Mouse (Mus musculus) A20 (cell line): ENCODE measurements around the gene B3galt1.

Experiments
- DNase-seq: peaks from one replicate; pipeline ENCODE4 v3.0.0-alpha.2; 2011; ENCODE audit warnings: low read depth, low spot score

B3galt1 gene

DNA sequence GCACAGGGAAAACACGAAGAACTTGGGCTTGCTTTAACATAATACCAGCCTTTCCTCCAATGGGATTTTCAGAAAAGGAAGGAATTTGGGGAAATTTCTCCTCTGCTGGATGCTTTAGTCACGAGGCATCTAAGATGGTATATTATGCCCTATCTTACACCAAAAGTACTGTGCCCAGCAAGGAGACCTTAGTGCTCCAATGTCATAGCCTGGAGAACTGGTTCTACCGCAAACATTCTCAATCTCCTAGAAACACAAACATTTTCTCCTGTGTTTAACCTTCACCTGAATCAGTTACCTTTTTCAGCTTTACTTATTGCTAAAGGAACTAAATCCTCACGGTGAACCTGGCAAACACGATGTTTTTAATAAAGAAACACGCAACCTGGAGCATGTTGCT, 486.8 kb downstream of the B3galt1 start:
- DNase-seq: no peak

DNA sequence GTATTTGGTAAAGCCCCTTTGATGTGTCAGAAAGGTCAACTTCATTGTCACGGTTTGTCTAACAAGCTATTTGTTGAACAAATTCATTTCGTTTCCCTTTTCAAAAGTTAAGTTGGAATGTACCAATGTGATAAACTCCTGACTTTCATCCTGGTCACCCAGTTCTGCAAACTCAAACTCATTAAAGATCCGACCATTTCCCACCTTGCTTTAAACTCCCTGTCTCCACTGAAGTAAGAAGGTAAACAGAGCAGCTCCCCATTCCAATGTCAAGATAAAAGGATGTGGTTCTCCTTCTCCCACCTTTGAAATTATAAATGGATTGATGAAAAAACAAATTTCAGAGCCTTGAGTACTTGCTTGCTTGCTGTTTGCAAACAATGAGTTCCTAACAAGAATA, 487.6 kb downstream of the B3galt1 start:
- no peak for DNase-seq

DNA sequence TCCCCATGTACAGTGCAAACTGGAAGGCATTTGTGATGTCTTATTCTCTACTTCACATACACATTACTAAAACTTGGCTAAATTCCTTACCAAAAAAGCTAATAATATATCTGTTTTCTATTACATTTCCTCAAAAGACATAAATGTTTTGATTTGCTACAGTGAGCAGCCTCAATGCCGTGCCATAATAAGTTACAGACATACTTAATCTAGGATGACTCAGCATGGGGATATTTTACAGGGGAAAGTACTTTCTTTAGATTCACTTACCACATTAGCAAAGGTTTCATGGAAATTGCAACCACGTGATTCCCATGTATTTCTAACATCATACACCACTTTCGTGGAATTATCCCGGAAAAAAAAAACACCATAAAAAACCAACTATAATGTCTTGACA, 495.7 kb downstream of the B3galt1 start:
- no peak for DNase-seq

- DNase-seq: no peak
These were observed 514.0 kb downstream of the B3galt1 start for GRCm38 (mm10) chr2:68079426-68080360.

DNA sequence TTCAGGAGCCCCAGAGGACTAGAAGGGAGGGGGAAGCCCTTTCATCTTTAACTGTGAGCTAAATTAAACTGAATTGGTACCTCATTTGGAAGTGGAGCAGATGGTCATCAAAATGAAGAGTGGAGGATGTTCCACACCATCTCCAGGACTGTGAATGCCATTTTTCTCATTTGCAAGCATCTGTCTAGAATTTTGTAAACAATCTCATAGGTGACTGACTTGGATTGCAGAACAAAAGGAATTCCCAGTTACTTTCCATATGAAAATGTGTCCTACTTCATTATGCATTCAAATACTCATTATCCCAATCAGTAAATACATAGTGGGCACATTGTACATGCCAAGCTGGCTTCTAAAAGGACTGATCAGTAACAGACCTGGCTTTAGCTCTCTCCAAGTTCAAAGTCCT, 515.2 kb downstream of the B3galt1 start:
- no peak for DNase-seq

DNA sequence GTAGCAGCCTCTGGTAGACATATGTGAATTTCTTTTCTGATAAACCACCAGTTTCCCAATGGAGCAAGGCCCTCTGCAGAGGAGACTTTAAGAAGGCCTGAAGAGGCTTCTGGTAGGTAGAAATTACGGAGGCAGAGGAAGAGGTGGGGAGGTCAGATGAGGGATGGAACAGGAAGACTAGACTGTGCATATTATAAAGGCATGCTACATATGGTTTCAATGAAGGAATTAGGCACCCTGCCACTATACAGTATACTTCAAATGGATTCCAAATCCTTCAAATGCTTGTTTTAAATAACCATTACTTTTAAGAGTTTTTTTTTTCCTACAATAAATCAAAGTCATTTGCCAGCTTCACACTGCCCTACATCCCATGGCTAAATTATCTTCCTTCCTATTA, 518.8 kb downstream of the B3galt1 start:
- DNase-seq: no peak

GRCm38 (mm10) chr2:68086101-68086500, 520.4 kb downstream of the B3galt1 start:
- DNase-seq: no peak

DNA sequence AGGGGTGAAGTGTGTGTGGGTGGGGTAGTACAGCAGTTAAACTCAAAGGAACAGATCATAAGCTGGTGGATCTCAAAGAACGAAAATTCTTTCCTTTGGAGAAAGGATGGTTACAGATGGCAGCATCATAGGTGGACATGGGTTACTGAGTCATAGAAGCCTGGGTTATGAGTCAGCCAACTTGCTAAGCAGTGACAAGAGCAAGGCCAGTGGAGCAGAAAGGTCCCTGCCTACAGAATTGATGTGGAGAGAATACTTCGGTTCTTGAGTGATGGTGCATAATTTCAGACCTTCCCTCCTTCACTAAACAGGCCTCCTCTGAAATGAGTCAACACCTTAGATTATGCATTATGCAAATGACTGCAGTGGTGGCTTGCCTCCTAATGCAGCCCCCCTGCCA, 525.9 kb downstream of the B3galt1 start:
- DNase-seq: no peak

DNA sequence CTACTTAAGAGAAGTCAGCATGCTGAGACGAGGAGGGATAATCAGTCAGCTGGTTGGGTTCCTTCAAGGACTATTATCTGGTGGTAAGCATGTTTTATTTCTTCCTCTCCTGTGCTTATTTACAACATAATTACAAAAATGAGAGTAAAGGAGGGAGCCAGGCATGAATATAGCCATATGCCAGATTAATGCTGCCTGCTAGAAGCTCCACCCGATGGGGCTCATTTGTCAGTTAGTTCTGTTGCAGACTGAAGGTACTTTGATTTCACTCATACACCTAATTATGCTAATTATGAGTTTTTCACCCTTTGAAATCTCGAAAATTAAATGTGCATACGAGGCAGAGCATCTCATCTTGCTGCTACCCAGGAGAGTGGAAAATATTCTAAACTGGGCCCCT, 539.0 kb downstream of the B3galt1 start:
- no peak for DNase-seq

DNA sequence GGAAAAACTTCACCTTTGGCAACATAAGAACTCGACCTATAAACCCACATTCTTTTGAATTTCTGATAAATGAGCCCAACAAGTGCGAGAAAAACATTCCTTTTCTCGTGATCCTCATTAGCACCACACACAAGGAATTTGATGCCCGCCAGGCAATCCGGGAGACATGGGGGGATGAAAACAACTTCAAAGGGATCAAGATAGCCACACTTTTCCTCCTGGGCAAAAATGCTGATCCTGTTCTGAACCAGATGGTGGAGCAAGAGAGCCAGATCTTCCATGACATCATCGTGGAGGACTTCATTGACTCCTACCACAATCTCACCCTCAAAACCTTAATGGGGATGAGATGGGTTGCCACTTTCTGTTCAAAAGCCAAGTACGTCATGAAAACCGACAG, 552.4 kb downstream of the B3galt1 start:
- no peak for DNase-seq

DNA sequence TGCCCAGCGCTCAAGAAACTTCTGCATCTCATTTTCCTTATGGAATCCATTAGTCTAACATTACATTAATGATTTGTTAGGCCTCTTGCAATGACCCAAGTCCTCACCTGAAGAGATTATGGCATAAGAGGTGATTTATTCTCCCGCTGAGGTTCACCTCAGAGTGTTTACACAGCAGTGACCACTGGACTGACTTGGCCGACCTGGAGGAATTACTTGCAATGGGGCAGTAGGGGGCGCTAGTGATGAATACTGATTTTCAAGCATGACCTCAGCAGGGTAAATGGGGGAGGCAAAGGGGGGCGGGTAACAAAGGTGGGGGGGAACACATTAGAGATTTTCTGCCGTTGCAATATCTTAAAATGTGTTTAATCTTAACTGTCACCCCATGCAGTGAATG, 559.1 kb downstream of the B3galt1 start:
- no peak for DNase-seq

DNA sequence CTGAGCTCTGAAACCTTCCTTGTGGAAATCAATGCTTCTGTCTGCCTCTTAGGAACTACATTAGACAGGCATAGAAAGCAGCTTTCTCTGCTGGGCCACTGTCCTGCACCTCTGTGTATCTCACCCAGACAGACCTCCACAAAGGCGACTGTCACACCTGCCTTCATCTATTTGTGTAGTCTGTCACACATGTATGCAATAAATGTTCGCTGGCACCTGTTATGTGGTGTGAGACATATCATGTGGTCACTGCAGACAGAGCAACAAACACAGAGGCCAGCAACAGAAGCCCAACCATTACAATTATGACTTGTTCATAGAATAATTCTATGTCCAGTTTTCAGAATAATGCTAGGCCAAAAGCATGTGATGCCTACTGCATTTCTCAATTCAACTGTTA, 575.4 kb downstream of the B3galt1 start:
- DNase-seq: no peak

- no peak for DNase-seq
These were observed 577.6 kb downstream of the B3galt1 start for GRCm38 (mm10) chr2:68143292-68143691.

- no peak for DNase-seq
These were observed 594.1 kb downstream of the B3galt1 start for GRCm38 (mm10) chr2:68159751-68160150.

- no peak for DNase-seq
These were observed 594.9 kb downstream of the B3galt1 start for GRCm38 (mm10) chr2:68160566-68160965.

DNA sequence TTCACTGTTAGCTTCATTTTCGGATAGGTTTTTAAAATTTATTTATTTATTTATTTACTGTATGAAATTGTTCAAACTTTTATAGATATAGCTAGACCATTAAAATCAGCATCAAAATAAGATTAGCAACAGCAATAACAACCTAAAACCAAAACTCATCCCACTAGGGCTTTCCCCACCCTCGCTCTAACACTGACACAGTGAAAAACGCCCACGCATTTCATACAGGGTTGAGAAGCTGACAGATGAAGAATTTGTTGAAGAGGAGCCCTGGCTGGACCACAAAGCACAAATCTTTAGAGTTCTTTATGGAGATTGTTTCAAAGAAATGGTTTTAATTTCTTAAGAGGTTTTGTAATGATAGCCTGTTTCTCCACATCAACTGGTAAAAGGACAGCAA, 596.3 kb downstream of the B3galt1 start:
- DNase-seq: no peak

DNA sequence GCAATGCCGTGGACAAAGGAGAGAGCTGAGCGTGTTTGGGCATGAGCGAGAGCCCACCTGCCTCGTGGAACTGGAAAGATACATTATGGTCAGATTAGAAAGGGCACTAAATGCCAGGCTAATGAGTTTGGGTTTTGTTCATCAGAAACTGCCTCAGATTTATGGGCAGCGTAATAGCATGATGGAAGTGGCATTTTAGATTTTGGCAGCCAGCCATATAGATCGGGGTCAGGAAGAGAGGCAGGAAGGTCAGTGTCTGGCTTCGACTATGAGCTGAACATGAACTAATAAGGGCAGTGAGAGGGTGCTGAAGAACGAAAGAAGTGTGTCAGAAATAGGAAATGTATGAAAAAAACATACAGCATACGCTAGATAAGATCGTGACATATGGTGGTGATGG, 605.6 kb downstream of the B3galt1 start:
- no peak for DNase-seq
